Mouse (Mus musculus): ENCODE measurements at regions not wholly inside any gene's neighbourhood (a gene's known extent, or its start where the extent isn't known, plus 50 kb on each side); places are given as distances from the start of the nearest gene placed in this dataset.

DNA sequence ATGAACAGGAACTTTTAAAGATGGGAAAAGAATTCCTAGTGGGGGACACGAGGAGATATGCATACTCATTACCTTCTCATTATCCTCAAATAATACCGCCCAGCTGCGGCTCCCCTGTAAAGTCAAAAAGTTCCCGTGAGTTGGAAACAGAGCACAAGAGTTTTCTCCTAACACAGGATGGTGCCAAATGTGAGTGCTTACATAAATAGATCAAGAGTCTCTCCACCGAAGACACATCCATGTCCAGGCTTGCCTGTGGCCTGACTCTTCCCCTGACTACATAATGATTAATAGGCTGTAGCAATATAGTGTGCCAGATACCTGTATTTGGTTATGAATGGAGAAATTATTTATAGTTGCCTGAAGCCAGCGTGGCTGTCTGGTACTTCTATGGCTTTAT lies 281.8 kb upstream of the Klf3 start:
- H3K9me3 ChIP-seq (replicated peaks; ENCODE audit: control insufficient read depth, insufficient read depth, low read length, poor library complexity, severe bottlenecking): no peaks in the 10 kb centered on the region
- H3K27ac ChIP-seq (ENCODE audit: insufficient read depth, low read length): no peak overlapping the region
- no peaks in the 10 kb centered on the region for H3K36me3 ChIP-seq (ENCODE audit: control insufficient read depth, insufficient read depth, low read length, poor library complexity, severe bottlenecking)
- no peak overlapping the region for H3K4me3 ChIP-seq (ENCODE audit: low read depth, low read length)
- H3K9ac ChIP-seq (ENCODE audit: low read depth, poor library complexity, severe bottlenecking): no peak overlapping the region
- no peaks in the 10 kb centered on the region for H3K4me1 ChIP-seq (ENCODE audit: control insufficient read depth, insufficient read depth, low read length)
- no peak for TF ChIP-seq CTCF (IDR thresholded peaks at IDR 0.05; ENCODE audit: low read depth, low read length)
- no peak for TF ChIP-seq EP300 (IDR thresholded peaks at IDR 0.05; ENCODE audit: insufficient read depth, low read depth, low read length)
- TF ChIP-seq POLR2A (IDR thresholded peaks at IDR 0.05; ENCODE audit: insufficient read depth, low read length): no peak
- no peaks in the 10 kb centered on the region for H3K27me3 ChIP-seq (ENCODE audit: control insufficient read depth, insufficient read depth, low read length, poor library complexity, severe bottlenecking)

GRCm38 (mm10) chr5:64521969-64522368 lies 281.2 kb upstream of the Klf3 start:
- H3K4me1 ChIP-seq (ENCODE audit: control insufficient read depth, insufficient read depth, low read length): no peaks in the 10 kb centered on the region
- no peak overlapping the region for H3K9ac ChIP-seq (ENCODE audit: low read depth, poor library complexity, severe bottlenecking)
- no peaks in the 10 kb centered on the region for H3K27me3 ChIP-seq (ENCODE audit: control insufficient read depth, insufficient read depth, low read length, poor library complexity, severe bottlenecking)
- H3K36me3 ChIP-seq (ENCODE audit: control insufficient read depth, insufficient read depth, low read length, poor library complexity, severe bottlenecking): no peaks in the 10 kb centered on the region
- H3K4me3 ChIP-seq (ENCODE audit: low read depth, low read length): no peak overlapping the region
- no peaks in the 10 kb centered on the region for H3K9me3 ChIP-seq (replicated peaks; ENCODE audit: control insufficient read depth, insufficient read depth, low read length, poor library complexity, severe bottlenecking)
- no peak overlapping the region for H3K27ac ChIP-seq (ENCODE audit: insufficient read depth, low read length)
- TF ChIP-seq EP300 (IDR thresholded peaks at IDR 0.05; ENCODE audit: insufficient read depth, low read depth, low read length) (no peak), POLR2A (IDR thresholded peaks at IDR 0.05; ENCODE audit: insufficient read depth, low read length) (no peak), CTCF (IDR thresholded peaks at IDR 0.05; ENCODE audit: low read depth, low read length) (no peak)

GRCm38 (mm10) chr5:64526521-64526920 lies 276.7 kb upstream of the Klf3 start:
- Histone ChIP-seq H3K27me3 (ENCODE audit: control insufficient read depth, insufficient read depth, low read length, poor library complexity, severe bottlenecking) (no peaks in the 10 kb centered on the region), H3K9ac (ENCODE audit: low read depth, poor library complexity, severe bottlenecking) (no peak overlapping the region), H3K4me1 (ENCODE audit: control insufficient read depth, insufficient read depth, low read length) (no peaks in the 10 kb centered on the region), H3K27ac (ENCODE audit: insufficient read depth, low read length) (no peak overlapping the region), H3K36me3 (ENCODE audit: control insufficient read depth, insufficient read depth, low read length, poor library complexity, severe bottlenecking) (no peaks in the 10 kb centered on the region), H3K9me3 (replicated peaks; ENCODE audit: control insufficient read depth, insufficient read depth, low read length, poor library complexity, severe bottlenecking) (no peaks in the 10 kb centered on the region), H3K4me3 (ENCODE audit: low read depth, low read length) (no peak overlapping the region)
- TF ChIP-seq CTCF (IDR thresholded peaks at IDR 0.05; ENCODE audit: low read depth, low read length): no peak
- no peak for TF ChIP-seq EP300 (IDR thresholded peaks at IDR 0.05; ENCODE audit: insufficient read depth, low read depth, low read length)
- TF ChIP-seq POLR2A (IDR thresholded peaks at IDR 0.05; ENCODE audit: insufficient read depth, low read length): no peak

- no peaks in the 10 kb centered on the region for H3K27me3 ChIP-seq (ENCODE audit: control insufficient read depth, insufficient read depth, low read length, poor library complexity, severe bottlenecking)
- no peaks in the 10 kb centered on the region for H3K36me3 ChIP-seq (ENCODE audit: control insufficient read depth, insufficient read depth, low read length, poor library complexity, severe bottlenecking)
- no peak overlapping the region for H3K9ac ChIP-seq (ENCODE audit: low read depth, poor library complexity, severe bottlenecking)
- H3K9me3 ChIP-seq (replicated peaks; ENCODE audit: control insufficient read depth, insufficient read depth, low read length, poor library complexity, severe bottlenecking): no peaks in the 10 kb centered on the region
- H3K4me3 ChIP-seq (ENCODE audit: low read depth, low read length): no peak overlapping the region
- no peaks in the 10 kb centered on the region for H3K4me1 ChIP-seq (ENCODE audit: control insufficient read depth, insufficient read depth, low read length)
- H3K27ac ChIP-seq (ENCODE audit: insufficient read depth, low read length): no peak overlapping the region
- TF ChIP-seq POLR2A (IDR thresholded peaks at IDR 0.05; ENCODE audit: insufficient read depth, low read length) (no peak), EP300 (IDR thresholded peaks at IDR 0.05; ENCODE audit: insufficient read depth, low read depth, low read length) (no peak), CTCF (IDR thresholded peaks at IDR 0.05; ENCODE audit: low read depth, low read length) (no peak)
These were observed 275.2 kb upstream of the Klf3 start for GRCm38 (mm10) chr5:64527962-64528361.

DNA sequence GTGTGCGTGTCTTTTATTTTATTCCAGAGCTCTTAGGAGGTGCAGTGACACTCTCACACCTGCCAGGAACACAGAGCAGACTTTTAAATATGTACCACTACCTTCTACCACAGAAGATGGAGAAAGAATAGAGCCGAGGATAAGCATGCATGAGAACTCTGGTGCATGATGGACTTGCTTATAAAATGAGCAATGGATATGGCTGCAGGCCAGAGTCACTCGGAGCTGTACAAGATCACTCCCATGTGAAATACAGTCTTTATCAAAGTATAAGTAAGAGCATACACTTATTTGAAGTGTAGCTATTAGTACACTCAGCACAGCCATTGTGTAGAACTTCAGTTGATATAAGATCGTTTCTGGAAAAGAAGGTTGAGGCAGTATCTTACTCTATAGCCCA lies 268.8 kb upstream of the Klf3 start:
- no peak overlapping the region for H3K27ac ChIP-seq (ENCODE audit: insufficient read depth, low read length)
- H3K9me3 ChIP-seq (replicated peaks; ENCODE audit: control insufficient read depth, insufficient read depth, low read length, poor library complexity, severe bottlenecking): no peaks in the 10 kb centered on the region
- H3K27me3 ChIP-seq (ENCODE audit: control insufficient read depth, insufficient read depth, low read length, poor library complexity, severe bottlenecking): no peaks in the 10 kb centered on the region
- no peaks in the 10 kb centered on the region for H3K36me3 ChIP-seq (ENCODE audit: control insufficient read depth, insufficient read depth, low read length, poor library complexity, severe bottlenecking)
- H3K4me3 ChIP-seq (ENCODE audit: low read depth, low read length): no peak overlapping the region
- no peak overlapping the region for H3K9ac ChIP-seq (ENCODE audit: low read depth, poor library complexity, severe bottlenecking)
- TF ChIP-seq CTCF (IDR thresholded peaks at IDR 0.05; ENCODE audit: low read depth, low read length): no peak
- no peak for TF ChIP-seq EP300 (IDR thresholded peaks at IDR 0.05; ENCODE audit: insufficient read depth, low read depth, low read length)
- TF ChIP-seq POLR2A (IDR thresholded peaks at IDR 0.05; ENCODE audit: insufficient read depth, low read length): no peak
- no peaks in the 10 kb centered on the region for H3K4me1 ChIP-seq (ENCODE audit: control insufficient read depth, insufficient read depth, low read length)

DNA sequence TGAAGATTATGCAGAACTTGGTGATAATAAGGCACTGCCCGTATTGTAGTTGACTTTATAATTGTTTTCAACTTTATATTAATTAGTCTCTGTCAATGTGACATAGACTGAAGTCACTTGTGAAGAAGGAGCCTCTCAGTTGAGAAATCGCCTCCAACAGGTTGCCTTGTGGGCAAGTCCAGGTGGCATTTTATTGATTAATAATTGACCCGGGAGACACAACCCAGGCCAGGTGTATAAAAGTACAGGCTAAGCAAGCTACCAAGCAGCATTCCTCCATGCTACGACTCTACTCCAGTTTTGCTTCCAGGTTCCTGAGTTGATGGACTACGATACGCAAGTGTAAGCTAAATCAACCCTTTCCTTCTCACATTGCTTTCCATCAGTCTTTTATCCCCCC lies 268.2 kb upstream of the Klf3 start:
- Histone ChIP-seq H3K27me3 (ENCODE audit: control insufficient read depth, insufficient read depth, low read length, poor library complexity, severe bottlenecking) (no peaks in the 10 kb centered on the region), H3K4me1 (ENCODE audit: control insufficient read depth, insufficient read depth, low read length) (no peaks in the 10 kb centered on the region), H3K4me3 (ENCODE audit: low read depth, low read length) (no peak overlapping the region), H3K27ac (ENCODE audit: insufficient read depth, low read length) (no peak overlapping the region), H3K9me3 (replicated peaks; ENCODE audit: control insufficient read depth, insufficient read depth, low read length, poor library complexity, severe bottlenecking) (no peaks in the 10 kb centered on the region), H3K36me3 (ENCODE audit: control insufficient read depth, insufficient read depth, low read length, poor library complexity, severe bottlenecking) (no peaks in the 10 kb centered on the region), H3K9ac (ENCODE audit: low read depth, poor library complexity, severe bottlenecking) (no peak overlapping the region)
- TF ChIP-seq CTCF (IDR thresholded peaks at IDR 0.05; ENCODE audit: low read depth, low read length): no peak
- TF ChIP-seq EP300 (IDR thresholded peaks at IDR 0.05; ENCODE audit: insufficient read depth, low read depth, low read length): no peak
- no peak for TF ChIP-seq POLR2A (IDR thresholded peaks at IDR 0.05; ENCODE audit: insufficient read depth, low read length)

Measured in ES-Bruce4 (cell line).